Mouse (Mus musculus): ENCODE results near the gene Zfp13. TPM values are rescaled to one million over a fixed set of nuclear protein-coding genes. Genes with fewer than 3 reads are reported as not detected.

Gene Zfp13
- polyA plus RNA-seq, 1 experiment from 2014 or later, result 10.3 TPM

DNA sequence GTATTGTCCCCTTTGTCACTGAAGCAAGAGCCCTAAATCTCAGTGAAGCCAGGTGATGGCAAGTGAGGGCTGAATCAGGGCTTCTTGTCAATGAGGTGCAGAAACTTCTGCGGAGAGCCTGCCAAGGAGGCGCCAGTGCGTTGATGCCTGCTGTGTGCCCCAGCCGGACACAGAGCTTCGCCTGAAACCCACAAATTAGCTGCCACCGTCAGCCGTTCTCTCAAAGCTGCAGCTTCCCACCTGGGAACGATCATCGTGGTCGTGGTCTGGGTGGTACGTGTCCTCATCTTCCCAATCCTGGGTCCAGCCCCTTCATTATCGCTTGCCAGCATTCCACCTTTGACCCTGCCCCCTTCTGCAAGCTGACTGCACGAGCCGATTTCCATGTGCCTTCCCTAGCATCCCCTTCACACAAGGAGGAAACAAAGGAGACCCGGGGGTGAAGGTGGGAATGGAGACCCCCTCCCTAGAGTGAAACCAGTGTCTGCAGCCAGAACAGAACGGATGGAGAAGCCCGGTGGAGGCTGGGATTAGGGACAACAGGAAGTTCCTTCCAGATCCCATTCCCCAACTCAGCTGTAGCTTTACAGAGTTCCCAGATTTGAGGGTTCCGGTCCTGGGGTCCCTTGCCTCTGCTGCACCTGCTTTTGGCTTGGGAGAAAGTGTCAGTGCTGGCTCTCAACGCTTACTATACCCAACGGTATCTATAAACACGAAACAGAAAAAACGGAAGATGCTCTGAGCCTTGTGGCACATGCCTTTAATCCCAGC is 13.4 kb downstream of the Zfp13 start:
- WGBS, result under 1% methylated on average over 22 of the region's 22 CpGs
- Histone ChIP-seq H3K4me3 (replicated peaks) (peak overlapping the region; percentile 69), H3K9me3 (no peaks in the 10 kb centered on the region), H3K27me3 (replicated peaks) (no peaks in the 10 kb centered on the region), H3K27ac (no peak overlapping the region; the same call in 1 of the 2 replicates), H3K4me1 (peaks cover 17% of the 10 kb centered on the region), H3K36me3 (peaks cover 3% of the 10 kb centered on the region; the same call in 1 of the 2 replicates), H3K4me2 (peak overlapping the region; percentile 88), H3K9ac (peak overlapping the region; percentile 66)
- peak; percentile 80 for ATAC-seq (ENCODE audit: insufficient read depth, low FRiP score, low read depth)

DNA sequence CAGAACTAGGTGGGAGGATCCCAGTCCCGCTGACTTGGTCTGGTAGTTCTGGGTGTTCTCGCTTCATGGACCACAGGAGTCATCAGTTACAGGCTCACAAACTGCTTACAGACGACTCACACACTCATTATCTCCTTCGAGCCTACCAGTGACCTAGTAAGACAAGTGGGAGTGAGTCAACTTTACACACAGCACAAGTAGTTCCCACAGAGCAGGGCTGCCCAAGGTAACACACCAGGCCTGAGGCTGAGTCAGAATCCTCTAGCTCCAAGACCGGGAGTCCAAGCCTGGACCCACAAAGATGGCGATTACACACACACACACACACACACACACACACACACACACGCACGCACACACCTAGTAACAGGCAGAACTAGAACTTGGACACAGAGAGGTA is 14.5 kb downstream of the Zfp13 start:
- no peak overlapping the region for H3K27ac ChIP-seq
- peak overlapping the region; percentile 69 for H3K4me3 ChIP-seq (replicated peaks)
- no peaks in the 10 kb centered on the region for H3K27me3 ChIP-seq (replicated peaks)
- peaks cover 17% of the 10 kb centered on the region for H3K4me1 ChIP-seq
- WGBS, result 85% methylated on average over 8 of the region's 8 CpGs
- peak overlapping the region; percentile 88 for H3K4me2 ChIP-seq
- ATAC-seq (ENCODE audit: insufficient read depth, low FRiP score, low read depth), result no peak
- H3K9ac ChIP-seq, result peak overlapping the region; percentile 66; the same call in 1 of the 2 replicates
- peaks cover 6% of the 10 kb centered on the region; the same call in 1 of the 2 replicates for H3K36me3 ChIP-seq
- H3K9me3 ChIP-seq, result no peaks in the 10 kb centered on the region

DNA sequence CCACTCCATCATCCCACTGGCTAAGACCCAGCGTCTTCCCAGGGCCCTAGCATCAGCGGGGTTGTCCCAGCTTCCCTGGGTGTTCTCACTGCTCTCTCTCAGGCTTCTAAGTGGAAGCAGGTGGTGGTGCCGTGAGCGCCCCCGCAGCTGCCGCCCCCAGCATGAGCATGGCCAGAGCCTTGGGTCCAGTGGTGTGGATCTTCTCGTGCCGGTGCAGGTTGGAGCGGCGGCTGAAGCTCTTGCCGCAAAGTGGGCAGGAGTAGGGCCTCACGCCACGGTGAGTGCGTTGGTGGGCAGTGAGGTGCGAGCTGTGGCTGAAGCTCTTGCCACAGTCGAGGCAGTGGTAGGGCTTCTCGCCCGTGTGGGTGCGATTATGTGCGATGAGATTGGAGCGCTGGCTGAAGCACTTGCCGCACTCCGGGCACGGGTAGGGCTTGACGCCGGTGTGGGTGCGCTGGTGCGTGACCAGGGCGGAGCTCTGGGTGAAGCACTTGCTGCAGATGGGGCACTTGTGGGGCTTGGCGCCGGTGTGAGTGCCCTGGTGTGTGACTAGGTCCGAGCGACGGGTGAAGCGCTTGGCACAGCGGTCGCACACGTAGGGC is 23.2 kb downstream of the Zfp13 start:
- Histone ChIP-seq H3K27me3 (replicated peaks) (no peaks in the 10 kb centered on the region), H3K4me1 (no peaks in the 10 kb centered on the region), H3K4me3 (replicated peaks) (no peak overlapping the region), H3K9me3 (no peaks in the 10 kb centered on the region), H3K36me3 (peaks cover 44% of the 10 kb centered on the region), H3K9ac (no peak overlapping the region), H3K4me2 (no peak overlapping the region), H3K27ac (no peak overlapping the region)
- no peak for ATAC-seq (ENCODE audit: insufficient read depth, low FRiP score, low read depth)
- 94% methylated on average over 38 of the region's 38 CpGs for WGBS

DNA sequence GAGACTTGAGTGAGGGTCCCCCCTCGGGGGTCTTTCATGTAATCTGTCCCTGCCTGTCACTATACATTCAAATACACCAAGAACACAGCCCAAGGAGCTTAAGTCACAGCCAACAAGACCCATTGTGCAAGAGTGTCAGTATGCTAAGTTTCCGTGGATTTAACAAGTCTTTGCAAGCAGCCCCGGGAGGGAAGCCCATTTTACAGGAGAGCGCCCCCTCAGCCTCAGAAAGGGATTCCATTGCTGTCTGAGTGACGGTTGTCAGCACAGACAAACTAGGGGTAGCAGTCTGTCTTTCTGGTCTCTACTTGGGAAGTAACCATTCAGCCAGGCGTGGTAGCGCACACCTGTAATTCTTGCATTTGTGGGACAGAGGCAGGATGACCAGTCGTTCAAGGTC is 25.2 kb downstream of the Zfp13 start:
- 88% methylated on average over 8 of the region's 8 CpGs for WGBS
- H3K36me3 ChIP-seq, result peaks cover 34% of the 10 kb centered on the region
- H3K4me3 ChIP-seq (replicated peaks), result no peak overlapping the region
- no peaks in the 10 kb centered on the region for H3K4me1 ChIP-seq
- no peaks in the 10 kb centered on the region for H3K9me3 ChIP-seq
- H3K27me3 ChIP-seq (replicated peaks), result no peaks in the 10 kb centered on the region
- ATAC-seq (ENCODE audit: insufficient read depth, low FRiP score, low read depth), result no peak
- no peak overlapping the region for H3K4me2 ChIP-seq
- H3K27ac ChIP-seq, result no peak overlapping the region
- H3K9ac ChIP-seq, result no peak overlapping the region

DNA sequence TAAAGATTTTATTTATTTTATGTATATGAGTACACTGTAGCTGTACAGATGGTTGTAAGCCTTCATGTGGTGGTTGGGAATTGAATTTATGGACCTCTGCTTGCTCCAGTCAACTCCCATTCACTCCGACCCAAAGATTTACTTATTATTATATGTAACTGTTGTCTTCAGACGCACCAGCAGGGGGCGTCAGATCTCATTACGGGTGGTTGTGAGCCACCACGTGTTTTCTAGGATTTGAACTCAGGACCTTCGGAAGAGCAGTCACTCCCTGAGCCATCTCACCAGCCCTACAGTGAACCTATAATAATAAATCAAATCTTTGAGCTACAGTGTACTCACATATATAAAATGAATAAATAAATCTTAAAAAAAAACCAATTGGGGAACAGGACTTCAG is 27.2 kb downstream of the Zfp13 start:
- Histone ChIP-seq H3K27me3 (replicated peaks) (no peaks in the 10 kb centered on the region), H3K9ac (no peak overlapping the region), H3K4me3 (replicated peaks) (no peak overlapping the region), H3K4me2 (no peak overlapping the region), H3K36me3 (peaks cover 23% of the 10 kb centered on the region), H3K27ac (no peak overlapping the region), H3K9me3 (no peaks in the 10 kb centered on the region), H3K4me1 (no peaks in the 10 kb centered on the region)
- WGBS, result 79% methylated on average over 6 of the region's 6 CpGs
- ATAC-seq (ENCODE audit: insufficient read depth, low FRiP score, low read depth), result no peak

DNA sequence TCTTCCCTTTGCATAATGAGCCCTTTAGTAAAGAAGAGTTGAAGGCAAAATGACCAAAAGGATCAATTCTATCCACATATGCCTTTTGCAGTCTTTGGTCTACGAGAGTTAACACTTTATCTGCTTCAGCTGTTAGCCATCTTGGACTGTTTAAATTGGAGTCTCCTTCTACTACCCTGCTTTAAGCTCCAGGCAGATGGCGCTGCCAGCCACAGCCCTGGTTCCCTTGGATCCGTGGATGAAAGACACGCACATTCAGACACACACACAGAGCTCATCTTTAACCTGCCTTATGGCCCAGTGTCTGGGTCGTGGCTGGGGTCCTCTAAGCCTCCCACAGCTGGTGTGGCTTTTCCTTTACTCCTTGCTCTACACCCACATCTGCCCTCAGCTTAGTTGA is 28.2 kb downstream of the Zfp13 start:
- peaks cover 14% of the 10 kb centered on the region for H3K36me3 ChIP-seq
- no peak overlapping the region for H3K4me2 ChIP-seq
- no peaks in the 10 kb centered on the region for H3K27me3 ChIP-seq (replicated peaks)
- H3K4me3 ChIP-seq (replicated peaks), result no peak overlapping the region
- whole genome bisulfite sequencing, result 20% methylated on average over 5 of the region's 5 CpGs
- no peak overlapping the region for H3K9ac ChIP-seq
- H3K4me1 ChIP-seq, result no peaks in the 10 kb centered on the region
- H3K9me3 ChIP-seq, result no peaks in the 10 kb centered on the region
- ATAC-seq (ENCODE audit: insufficient read depth, low FRiP score, low read depth), result no peak
- no peak overlapping the region for H3K27ac ChIP-seq

DNA sequence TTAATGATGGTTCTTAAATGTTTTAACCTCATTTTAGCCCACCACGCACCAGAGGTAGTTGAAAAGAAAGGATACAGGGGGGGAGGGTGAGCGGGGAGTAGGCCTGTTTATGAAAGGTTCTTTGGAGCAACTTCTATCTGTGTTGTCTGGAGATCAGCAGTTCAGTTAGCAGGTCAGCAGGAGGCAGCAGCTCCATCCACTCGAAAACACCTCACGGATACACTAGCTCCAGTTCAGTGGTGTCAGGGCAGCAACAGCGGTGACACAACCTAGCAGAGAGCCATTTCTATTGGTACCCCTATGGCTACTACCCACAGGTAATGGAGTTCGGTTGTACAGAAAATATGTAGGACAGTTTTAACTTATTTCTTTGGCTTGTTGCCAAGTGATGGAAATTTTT is 29.3 kb downstream of the Zfp13 start:
- H3K4me3 ChIP-seq (replicated peaks), result no peak overlapping the region
- no peak overlapping the region for H3K9ac ChIP-seq
- 37% methylated on average over 6 of the region's 6 CpGs for WGBS
- peaks cover 8% of the 10 kb centered on the region for H3K36me3 ChIP-seq
- peak; percentile 38; the same call in 1 of the 2 replicates for ATAC-seq (ENCODE audit: insufficient read depth, low FRiP score, low read depth)
- H3K4me1 ChIP-seq, result peaks cover 2% of the 10 kb centered on the region; the same call in 1 of the 2 replicates
- H3K27me3 ChIP-seq (replicated peaks), result no peaks in the 10 kb centered on the region
- no peak overlapping the region for H3K4me2 ChIP-seq
- no peaks in the 10 kb centered on the region for H3K9me3 ChIP-seq
- H3K27ac ChIP-seq, result no peak overlapping the region

DNA sequence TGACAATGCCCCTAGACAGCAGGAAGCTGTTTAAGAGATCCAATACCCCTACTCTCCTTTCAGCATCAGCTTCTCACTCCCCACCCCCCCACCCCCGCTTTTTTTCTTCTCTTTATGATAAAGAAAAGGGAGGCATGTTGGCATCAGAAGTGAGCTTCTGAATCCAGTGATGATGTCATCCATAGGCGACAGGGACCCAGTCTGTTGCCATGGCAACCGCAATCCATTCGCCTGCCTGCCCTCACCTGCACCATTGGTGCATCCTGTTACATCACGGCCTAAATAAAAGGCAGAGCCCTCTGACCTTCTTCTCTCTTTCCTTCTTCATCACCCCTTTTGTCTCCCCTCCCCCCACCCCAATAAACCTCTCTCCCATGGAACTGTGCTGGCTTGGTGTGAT is 30.9 kb downstream of the Zfp13 start:
- Histone ChIP-seq H3K36me3 (0 out of 2 replicates have a peak, but pooled peaks cover 2% of the 10 kb centered on the region), H3K4me3 (replicated peaks) (no peak overlapping the region), H3K27ac (no peak overlapping the region), H3K9me3 (no peaks in the 10 kb centered on the region), H3K4me1 (peaks cover 6% of the 10 kb centered on the region; the same call in 1 of the 2 replicates), H3K9ac (no peak overlapping the region), H3K27me3 (replicated peaks) (no peaks in the 10 kb centered on the region), H3K4me2 (no peak overlapping the region)
- 39% methylated on average over 5 of the region's 5 CpGs for WGBS
- no peak for ATAC-seq (ENCODE audit: insufficient read depth, low FRiP score, low read depth)

DNA sequence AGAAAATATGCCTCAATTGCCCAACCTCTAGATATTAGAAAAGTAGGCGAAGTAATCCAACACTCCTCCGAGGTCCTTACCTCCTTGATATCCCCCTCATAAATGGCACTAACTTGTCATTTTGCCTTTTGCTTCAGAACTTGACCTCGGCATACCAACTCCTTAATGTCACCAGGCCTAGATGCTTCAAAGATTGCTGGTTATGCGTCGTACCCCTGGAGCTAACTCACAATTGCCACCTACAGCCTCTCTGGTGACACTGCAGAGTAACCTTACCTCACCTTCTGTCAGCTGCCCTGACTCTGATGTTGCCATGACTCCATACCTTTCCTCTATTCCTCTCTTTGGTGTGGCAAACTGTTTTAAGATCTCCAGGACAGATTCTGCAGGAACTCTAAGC is 32.5 kb downstream of the Zfp13 start:
- Histone ChIP-seq H3K9me3 (no peaks in the 10 kb centered on the region), H3K4me3 (replicated peaks) (no peak overlapping the region), H3K9ac (no peak overlapping the region), H3K27ac (no peak overlapping the region), H3K4me1 (peaks cover 9% of the 10 kb centered on the region; the same call in 1 of the 2 replicates), H3K27me3 (replicated peaks) (no peaks in the 10 kb centered on the region), H3K36me3 (no peaks in the 10 kb centered on the region), H3K4me2 (no peak overlapping the region)
- no peak for ATAC-seq (ENCODE audit: insufficient read depth, low FRiP score, low read depth)
- 48% methylated on average over 5 of the region's 5 CpGs for WGBS

DNA sequence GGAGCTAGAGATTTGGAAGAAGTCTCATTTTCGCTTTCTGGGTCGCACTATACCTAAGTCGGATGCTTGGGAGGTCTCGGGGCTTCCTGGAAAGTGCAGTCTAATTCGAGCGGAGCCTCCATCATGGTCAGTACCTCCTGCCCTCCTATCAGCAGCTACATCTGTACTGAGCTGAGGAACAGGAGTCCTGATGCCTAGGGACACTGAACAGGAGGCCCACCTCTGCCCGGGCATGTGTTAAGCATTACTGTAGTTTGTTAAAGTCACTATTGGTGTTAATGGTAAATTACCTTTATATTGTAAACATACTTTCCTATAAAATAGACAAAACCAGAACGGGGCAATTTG is 34.9 kb downstream of the Zfp13 start:
- Histone ChIP-seq H3K4me2 (peak overlapping the region; percentile 67), H3K27me3 (replicated peaks) (no peaks in the 10 kb centered on the region), H3K9me3 (no peaks in the 10 kb centered on the region), H3K36me3 (0 out of 2 replicates have a peak, but pooled peaks cover 5% of the 10 kb centered on the region), H3K4me1 (peaks cover 9% of the 10 kb centered on the region; the same call in 1 of the 2 replicates), H3K27ac (peak overlapping the region; percentile 96), H3K9ac (peak overlapping the region; percentile 74), H3K4me3 (replicated peaks) (peak overlapping the region; percentile 72)
- peak; percentile 76 for ATAC-seq (ENCODE audit: insufficient read depth, low FRiP score, low read depth)
- under 1% methylated on average over 8 of the region's 8 CpGs for WGBS

DNA sequence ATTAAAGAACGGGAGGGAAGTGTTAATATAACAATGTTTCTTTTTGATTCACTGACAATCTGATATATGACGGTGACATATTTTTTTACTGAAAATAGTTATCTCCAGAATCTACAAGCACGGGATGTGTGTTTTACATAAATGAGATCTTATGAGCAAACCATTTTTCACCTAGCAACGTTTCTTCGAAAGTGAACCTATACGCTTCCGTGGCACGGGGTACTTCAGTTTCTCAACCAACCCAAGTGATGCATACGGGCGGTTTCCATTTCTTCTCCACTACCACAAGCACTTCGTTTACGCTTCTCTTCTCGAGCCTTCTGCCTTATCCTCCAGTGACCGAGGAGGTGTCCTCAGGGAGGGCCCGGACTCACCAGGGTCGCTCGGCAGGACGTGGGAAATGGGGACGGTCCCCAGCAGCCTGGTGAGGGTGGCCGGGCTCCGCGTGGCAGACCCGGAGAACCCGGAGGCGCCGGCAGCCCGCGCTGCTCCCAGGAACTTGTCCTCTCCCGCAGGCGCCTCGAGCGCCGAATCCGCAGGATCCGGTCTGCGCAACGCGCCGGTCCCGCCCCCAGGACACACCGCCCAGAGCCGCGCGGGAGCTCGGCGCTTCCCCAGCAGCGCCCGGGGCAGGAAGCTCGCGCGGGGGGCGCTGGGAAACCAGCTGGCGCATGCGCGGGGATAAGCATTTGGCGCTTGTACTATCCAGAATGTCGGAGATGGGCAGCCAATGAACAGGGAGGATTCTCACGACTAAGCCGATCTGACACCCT is 35.5 kb downstream of the Zfp13 start, which contains the start of gene Zfp213:
Gene Zfp213, minus strand, starts transcription at position 644 of the 773 bp plus-strand sequence.
- Histone ChIP-seq H3K27ac (peak within 1 kb of the TSS; percentile 96), H3K27me3 (replicated peaks) (no peaks in the 10 kb centered on the region), H3K9ac (peak within 1 kb of the TSS; percentile 74), H3K36me3 (peaks cover 11% of the 10 kb centered on the region; the same call in 1 of the 2 replicates), H3K4me2 (peak within 1 kb of the TSS; percentile 67), H3K9me3 (no peaks in the 10 kb centered on the region), H3K4me3 (replicated peaks) (peak within 1 kb of the TSS; percentile 72), H3K4me1 (peaks cover 9% of the 10 kb centered on the region; the same call in 1 of the 2 replicates)
- under 1% methylated on average over 59 of the region's 59 CpGs for WGBS
- peak; percentile 98 for ATAC-seq (ENCODE audit: insufficient read depth, low FRiP score, low read depth)

All from stomach, embryonic 15.5 days (tissue).